Mouse (Mus musculus) intestine, postnatal 0 days (tissue): Measurements from ENCODE around the gene Rpn2. TPM values are rescaled to one million over a fixed set of nuclear protein-coding genes. Genes with fewer than 3 reads are reported as not detected.
A peak's percentile ranks its signal among the peaks of the same experiment; 100 is the strongest.

Experiments
- ATAC-seq: fragments of 200-750 bp; cut with Nextera tagmentation; 2 replicates; pipeline ENCODE4 v1.8.0; 2017; ENCODE audit warnings: mild to moderate bottlenecking, moderate TSS enrichment, moderate library complexity
- H3K27ac ChIP-seq: fragments of 300-500 bp; sonication (generic); 2 replicates; pipeline ENCODE4 v1.5.1; 2014; ENCODE audit warnings: mild to moderate bottlenecking, low read depth, low read length, moderate library complexity
- H3K27me3 ChIP-seq: fragments of 300-500 bp; sonication (generic); replicated peaks from 2 replicates; pipeline ENCODE4 v1.6.1; 2014; ENCODE audit warnings: low read length, mixed read lengths; ENCODE audit not compliant: control insufficient read depth, insufficient read depth
- H3K36me3 ChIP-seq: fragments of 300-500 bp; sonication (generic); 2 replicates; pipeline ENCODE4 v1.6.1; 2014; ENCODE audit warnings: mild to moderate bottlenecking, moderate library complexity; ENCODE audit not compliant: control insufficient read depth, insufficient read depth
- H3K4me1 ChIP-seq: fragments of 300-500 bp; sonication (generic); replicated peaks from 2 replicates; pipeline ENCODE4 v1.6.1; 2014; ENCODE audit warnings: antibody characterized with exemption, low read length, mixed read lengths; ENCODE audit not compliant: control insufficient read depth, insufficient read depth
- H3K4me2 ChIP-seq: fragments of 300-500 bp; sonication (generic); replicated peaks from 2 replicates; pipeline ENCODE4 v1.6.1; 2014; ENCODE audit warnings: low read depth, mild to moderate bottlenecking, moderate library complexity
- H3K4me3 ChIP-seq: fragments of 300-500 bp; sonication (generic); 2 replicates; pipeline ENCODE4 v1.5.1; 2014; ENCODE audit warnings: low read depth, low read length
- H3K9ac ChIP-seq: fragments of 300-500 bp; sonication (generic); 2 replicates; pipeline ENCODE4 v1.6.1; 2014; ENCODE audit warnings: mild to moderate bottlenecking, low read depth, low read length
- H3K9me3 ChIP-seq: fragments of 300-500 bp; sonication (generic); 2 replicates; pipeline ENCODE4 v1.6.1; 2016; ENCODE audit warnings: mixed run types; ENCODE audit not compliant: control insufficient read depth
- CTCF ChIP-seq: sonication (generic); IDR thresholded peaks from 2 replicates; pipeline ENCODE4 v1.5.1; 2016; ENCODE audit warnings: low read depth, mild to moderate bottlenecking, control low read depth, antibody characterized with exemption, moderate library complexity
- WGBS: fragments of 180-500 bp; shearing (Covaris S2); extraction: QIAGEN DNeasy Blood & Tissue Kit; methylation state at CpG from one replicate; pipeline ENCODE4 v1.1.7; 2014; 5-methylcytosine and 5-hydroxymethylcytosine counted together
- polyA plus RNA-seq: library from polyadenylated mRNA; unstranded; fragments of >200 nt; fragmentation: Nextera tagmentation; extraction: Ambion mirVana; gene quantifications from 2 replicates; pipeline ENCODE4 v1.2.1, GENCODE M21; 2015

The Rpn2 gene
- polyA plus RNA-seq, 1 experiment from 2014 or later: 153 TPM

DNA sequence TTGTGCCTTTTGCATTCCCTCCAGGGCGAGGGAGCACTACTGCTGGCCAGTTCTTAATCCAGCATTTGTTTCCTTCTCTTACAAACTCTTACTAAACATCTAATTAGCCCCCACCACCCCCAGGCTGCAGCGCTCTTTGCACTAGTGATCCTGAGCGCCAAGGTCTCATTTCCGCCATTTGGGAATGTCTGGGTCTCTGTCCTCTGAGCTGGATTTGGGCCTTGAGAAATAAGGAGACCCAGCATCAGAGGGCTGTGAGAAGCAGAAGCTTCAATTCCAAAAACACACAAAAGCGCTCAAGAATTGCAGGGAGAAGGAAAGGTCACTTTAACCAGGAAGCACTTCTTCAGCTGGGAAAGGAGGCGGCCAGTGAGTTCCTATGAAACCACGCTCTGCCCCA, 60.7 kb downstream of the Rpn2 start:
- no peak overlapping the region for H3K27ac ChIP-seq
- H3K9ac ChIP-seq: no peak overlapping the region
- H3K9me3 ChIP-seq: no peaks in the 10 kb centered on the region
- no peak for TF ChIP-seq CTCF
- H3K4me1 ChIP-seq: no peaks in the 10 kb centered on the region
- H3K4me2 ChIP-seq: no peak overlapping the region
- no peaks in the 10 kb centered on the region for H3K27me3 ChIP-seq
- H3K36me3 ChIP-seq: no peaks in the 10 kb centered on the region
- 89% methylated on average over 7 of the region's 7 CpGs for WGBS
- no peak for ATAC-seq
- no peak overlapping the region for H3K4me3 ChIP-seq

DNA sequence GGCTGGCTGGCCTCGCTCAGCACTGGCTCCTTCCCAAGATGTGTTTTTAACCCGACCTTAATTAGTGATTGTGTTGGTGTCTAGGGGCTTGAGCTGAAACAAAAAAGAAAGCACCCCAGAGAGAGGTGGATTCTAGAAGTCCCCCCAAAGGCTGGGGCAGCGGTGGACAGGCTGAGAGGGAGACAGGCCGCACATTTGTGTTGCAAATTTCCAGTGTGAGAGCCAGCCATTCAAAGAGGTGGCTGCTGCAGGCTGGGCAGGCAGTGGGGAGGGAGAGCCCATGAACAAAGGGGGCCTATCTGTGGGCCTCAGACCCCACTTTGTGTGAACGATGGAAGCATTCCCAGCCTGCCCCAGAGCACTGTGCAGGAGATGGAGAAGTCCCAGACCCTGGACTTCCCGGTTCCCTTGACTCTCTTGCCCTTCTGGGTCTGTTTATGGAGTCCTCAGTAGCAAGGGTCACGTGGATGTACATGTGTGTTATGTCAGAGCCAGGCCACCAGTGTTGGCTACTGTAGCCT, 61.5 kb downstream of the Rpn2 start:
- 0 out of 2 replicates have a peak, but pooled peaks have one; percentile 0 for TF ChIP-seq CTCF
- no peak for ATAC-seq
- Histone ChIP-seq H3K4me2 (no peak overlapping the region), H3K4me1 (no peaks in the 10 kb centered on the region), H3K27me3 (no peaks in the 10 kb centered on the region), H3K36me3 (no peaks in the 10 kb centered on the region), H3K9ac (no peak overlapping the region), H3K27ac (no peak overlapping the region), H3K9me3 (no peaks in the 10 kb centered on the region), H3K4me3 (no peak overlapping the region)
- WGBS: 54% methylated on average over 7 of the region's 7 CpGs

DNA sequence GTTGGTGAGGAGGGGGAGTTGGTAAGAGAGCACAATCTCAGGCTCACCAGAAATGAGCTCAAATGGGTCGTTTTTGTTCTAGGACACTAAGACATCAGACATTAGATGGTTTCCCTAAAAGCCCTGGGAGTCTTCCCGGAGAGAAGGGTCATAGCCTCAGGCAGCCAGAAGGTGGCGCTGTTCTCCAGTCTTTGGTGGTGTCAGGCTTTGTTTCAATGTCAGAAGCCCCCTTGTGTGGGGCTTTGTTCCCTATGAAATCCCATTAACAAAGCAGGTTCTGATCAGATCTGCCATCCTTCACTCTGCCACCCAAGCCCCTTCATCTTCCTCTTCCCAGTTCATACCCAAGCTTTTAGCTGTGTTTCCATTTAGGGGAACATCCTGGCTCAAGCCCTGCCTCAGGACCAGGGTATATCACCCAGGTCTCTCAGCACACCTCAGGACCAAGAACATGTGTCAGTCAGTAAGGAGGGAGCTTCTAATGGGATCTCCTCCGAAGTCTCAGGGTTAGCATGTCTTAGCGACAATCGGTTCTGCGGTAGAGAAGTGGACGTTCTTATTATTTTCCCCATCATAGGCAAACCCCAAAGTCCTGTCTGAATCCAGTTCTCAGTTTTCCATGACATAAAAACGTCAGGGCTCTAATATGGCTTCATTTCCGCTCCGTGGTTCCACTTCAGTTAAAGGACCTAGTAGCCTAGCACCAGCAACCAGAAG, 62.9 kb downstream of the Rpn2 start:
- Histone ChIP-seq H3K4me3 (no peak overlapping the region), H3K27ac (no peak overlapping the region), H3K36me3 (no peaks in the 10 kb centered on the region), H3K9ac (no peak overlapping the region), H3K27me3 (no peaks in the 10 kb centered on the region), H3K4me2 (no peak overlapping the region), H3K9me3 (no peaks in the 10 kb centered on the region), H3K4me1 (no peaks in the 10 kb centered on the region)
- WGBS: 52% methylated on average over 11 of the region's 11 CpGs
- ATAC-seq: no peak
- peak; percentile 90 for TF ChIP-seq CTCF

DNA sequence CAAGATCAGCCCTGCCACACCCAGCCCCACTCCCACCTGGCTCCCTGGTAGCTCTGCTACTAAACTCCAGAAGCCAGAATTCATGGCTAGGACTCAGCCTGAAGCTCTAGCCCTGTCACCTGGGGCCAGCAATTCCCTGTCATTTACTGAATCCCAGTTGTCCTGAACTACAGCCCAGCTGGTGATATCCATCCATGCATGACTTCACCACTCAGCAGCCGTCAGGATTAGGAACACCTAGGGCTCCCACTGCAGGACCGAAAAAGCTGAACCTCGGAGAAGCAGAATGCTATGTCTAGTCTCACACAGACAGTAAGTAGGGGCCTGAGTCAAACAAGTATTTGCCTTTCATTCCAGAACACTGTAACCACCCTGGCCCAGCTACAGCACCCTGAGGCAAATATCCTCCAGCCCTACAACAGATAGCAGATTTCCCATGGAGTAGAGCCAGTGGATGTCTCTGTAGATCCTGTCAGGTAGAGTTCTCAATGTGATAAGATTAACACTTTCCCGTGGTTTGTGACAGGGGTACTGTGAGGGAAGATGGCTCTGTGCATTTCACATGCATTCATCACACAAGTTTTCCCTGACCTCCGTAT, 63.6 kb downstream of the Rpn2 start:
- H3K4me2 ChIP-seq: no peak overlapping the region
- TF ChIP-seq CTCF: no peak
- no peak overlapping the region for H3K27ac ChIP-seq
- no peak overlapping the region for H3K4me3 ChIP-seq
- H3K9me3 ChIP-seq: no peaks in the 10 kb centered on the region
- no peaks in the 10 kb centered on the region for H3K36me3 ChIP-seq
- 64% methylated on average over 5 of the region's 5 CpGs for WGBS
- no peaks in the 10 kb centered on the region for H3K4me1 ChIP-seq
- ATAC-seq: no peak
- H3K9ac ChIP-seq: no peak overlapping the region
- no peaks in the 10 kb centered on the region for H3K27me3 ChIP-seq

DNA sequence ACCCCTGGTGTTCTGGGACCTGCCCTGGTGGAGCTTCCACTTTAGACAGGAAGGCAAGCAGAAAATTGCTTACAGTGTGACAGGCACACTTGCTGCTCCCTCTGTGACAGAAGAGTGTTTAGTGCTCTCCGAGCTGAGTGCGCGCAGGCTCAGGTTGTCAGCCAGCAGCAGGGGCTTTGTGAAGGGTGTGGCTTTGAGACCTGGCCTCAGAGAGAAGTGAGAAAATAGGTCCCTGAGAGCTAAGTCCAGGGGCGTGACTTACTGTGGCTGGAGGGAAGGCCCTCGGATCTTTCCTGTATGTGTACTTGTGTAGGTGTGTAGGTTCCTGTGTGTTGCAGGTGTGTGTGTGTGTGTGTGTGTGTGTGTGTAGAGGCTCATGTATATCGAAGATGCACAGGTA, 64.5 kb downstream of the Rpn2 start:
- H3K4me3 ChIP-seq: no peak overlapping the region
- H3K4me1 ChIP-seq: no peaks in the 10 kb centered on the region
- no peak overlapping the region for H3K4me2 ChIP-seq
- no peak overlapping the region for H3K9ac ChIP-seq
- H3K36me3 ChIP-seq: no peaks in the 10 kb centered on the region
- no peak overlapping the region for H3K27ac ChIP-seq
- TF ChIP-seq CTCF: no peak
- no peak for ATAC-seq
- H3K9me3 ChIP-seq: no peaks in the 10 kb centered on the region
- WGBS: 43% methylated on average over 6 of the region's 6 CpGs
- H3K27me3 ChIP-seq: no peaks in the 10 kb centered on the region

DNA sequence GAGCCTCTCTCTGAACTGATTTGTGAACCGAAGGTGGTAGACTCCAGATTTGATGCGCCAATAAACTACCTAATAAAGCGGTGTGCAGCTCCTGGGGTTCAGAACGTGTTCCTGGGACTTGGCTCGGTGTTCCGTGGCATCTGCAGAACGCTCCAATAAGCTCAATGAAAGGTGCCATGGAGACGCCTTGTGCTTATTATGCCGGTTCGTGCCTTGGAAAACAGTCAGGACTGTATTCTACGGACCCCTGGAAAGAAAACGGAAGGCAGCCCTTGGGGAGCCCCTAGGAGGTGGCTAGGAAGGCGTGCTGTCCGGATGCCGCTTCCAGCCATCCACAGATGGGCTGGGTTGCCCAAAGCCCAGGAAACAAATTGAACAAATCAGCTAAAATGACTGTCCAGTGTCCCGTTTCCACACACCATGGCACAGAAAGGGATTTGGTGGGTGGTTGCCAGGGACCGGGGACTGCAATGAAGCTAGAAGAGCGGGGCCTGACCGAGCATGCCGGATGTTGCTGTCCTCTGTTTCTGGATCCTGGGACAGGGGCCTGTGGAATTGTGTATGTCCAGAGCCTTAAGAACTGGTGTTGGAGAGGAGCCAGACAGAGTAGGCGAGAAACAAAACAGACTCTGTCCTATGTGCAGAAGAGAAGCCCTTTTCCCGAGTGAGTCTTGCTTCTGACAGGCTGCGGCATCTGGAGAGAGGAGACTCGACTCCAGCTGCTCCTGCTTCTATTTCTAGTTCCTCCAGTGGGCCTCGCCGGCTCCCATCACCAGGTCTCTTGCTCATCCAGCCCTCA, 68.7 kb downstream of the Rpn2 start, which contains the start of gene Ghrh:
Gene Ghrh (minus strand): TSS at position 146 of the 799 bp plus-strand sequence.
- Histone ChIP-seq H3K4me1 (no peaks in the 10 kb centered on the region), H3K27ac (peak within 1 kb of the TSS; percentile 57), H3K4me2 (no peak within 1 kb of the TSS), H3K4me3 (no peak within 1 kb of the TSS), H3K9me3 (no peaks in the 10 kb centered on the region), H3K36me3 (no peaks in the 10 kb centered on the region), H3K27me3 (no peaks in the 10 kb centered on the region), H3K9ac (no peak within 1 kb of the TSS; the same call in 1 of the 2 replicates)
- 75% methylated on average over 26 of the region's 26 CpGs for WGBS
- peak; percentile 28; the same call in 1 of the 2 replicates for ATAC-seq
- no peak for TF ChIP-seq CTCF
